Mouse (Mus musculus) testis, adult 2 months (tissue): Measurements from ENCODE around the gene Gm26620.

Source experiments
- CTCF ChIP-seq: fragments of 200-500 bp; IDR thresholded peaks from 2 replicates; pipeline ENCODE4 v1.5.1; 2012; ENCODE audit warnings: low read depth, mild to moderate bottlenecking, inconsistent platforms, low read length, moderate library complexity; ENCODE audit not compliant: control insufficient read depth, insufficient read depth, insufficient replicate concordance
- POLR2A ChIP-seq: fragments of 200-500 bp; IDR thresholded peaks from 2 replicates; pipeline ENCODE4 v1.6.1; 2012; ENCODE audit warnings: low read depth, mild to moderate bottlenecking, inconsistent platforms, low read length, moderate library complexity; ENCODE audit not compliant: control insufficient read depth

GRCm38 (mm10) chr1:170912891-170913615, 28.2 kb downstream of the Gm26620 start, which contains the start of gene Fcrlb:
- TF ChIP-seq CTCF = no peak
- no peak for TF ChIP-seq POLR2A
